Mouse (Mus musculus): ENCODE data around the gene Prdx1. TPM values are rescaled to one million over a fixed set of nuclear protein-coding genes. Genes with fewer than 3 reads are reported as not detected.

Gene Prdx1
- polyA plus RNA-seq (2014; fragmentation: Nextera tagmentation; extraction: Ambion mirVana) = 1,160 and 1,259 TPM in 2 replicates

- H3K9ac ChIP-seq (ENCODE audit: low read depth, low read length) = peak within 1 kb of the TSS; percentile 78
- H3K9me3 ChIP-seq (ENCODE audit: control insufficient read depth, low read length) = no peaks in the 10 kb centered on the region
- peak; percentile 98 for DNase-seq (ENCODE audit: low spot score)
- H3K27ac ChIP-seq (ENCODE audit: low read depth, low read length) = peak within 1 kb of the TSS; percentile 89
- peaks cover 30% of the 10 kb centered on the region for H3K4me1 ChIP-seq (replicated peaks; ENCODE audit: control insufficient read depth, insufficient read depth, low read length)
- WGBS = under 1% methylated on average over 56 of the region's 56 CpGs
- peaks cover 14% of the 10 kb centered on the region; the same call in 1 of the 2 replicates for H3K36me3 ChIP-seq (ENCODE audit: control insufficient read depth, insufficient read depth, low read length)
- peak within 1 kb of the TSS; percentile 87 for H3K4me2 ChIP-seq
- no peaks in the 10 kb centered on the region for H3K27me3 ChIP-seq (replicated peaks; ENCODE audit: control insufficient read depth, insufficient read depth, low read length)
- peak; percentile 86 for ATAC-seq (replicated peaks; ENCODE audit: low FRiP score)
- H3K4me3 ChIP-seq (ENCODE audit: low read depth, low read length) = peak within 1 kb of the TSS; percentile 72
Measured at GRCm38 (mm10) chr4:116685402-116686061, at the start of gene Prdx1. Prdx1 (plus strand) TSS chr4:116685544.

GRCm38 (mm10) chr4:116638821-116639220, 46.5 kb upstream of the Prdx1 start:
- 94% methylated on average over 6 of the region's 6 CpGs for WGBS

GRCm38 (mm10) chr4:116642071-116642470, 43.3 kb upstream of the Prdx1 start:
- Histone ChIP-seq H3K4me3 (ENCODE audit: low read depth, low read length) (no peak overlapping the region), H3K9me3 (ENCODE audit: control insufficient read depth, low read length) (no peaks in the 10 kb centered on the region), H3K9ac (ENCODE audit: low read depth, low read length) (no peak overlapping the region), H3K27ac (ENCODE audit: low read depth, low read length) (no peak overlapping the region), H3K27me3 (replicated peaks; ENCODE audit: control insufficient read depth, insufficient read depth, low read length) (no peaks in the 10 kb centered on the region), H3K4me2 (no peak overlapping the region), H3K36me3 (ENCODE audit: control insufficient read depth, insufficient read depth, low read length) (peaks cover 49% of the 10 kb centered on the region), H3K4me1 (replicated peaks; ENCODE audit: control insufficient read depth, insufficient read depth, low read length) (no peaks in the 10 kb centered on the region)
- ATAC-seq (replicated peaks; ENCODE audit: low FRiP score) = no peak
- 95% methylated on average over 1 of the region's 1 CpGs for WGBS
- DNase-seq (ENCODE audit: low spot score) = no peak

More at GRCm38 (mm10) chr4:116638821-116639220, 46.5 kb upstream of the Prdx1 start:
- Histone ChIP-seq H3K36me3 (ENCODE audit: control insufficient read depth, insufficient read depth, low read length) (peaks cover 57% of the 10 kb centered on the region), H3K4me2 (no peak overlapping the region), H3K27ac (ENCODE audit: low read depth, low read length) (no peak overlapping the region), H3K27me3 (replicated peaks; ENCODE audit: control insufficient read depth, insufficient read depth, low read length) (no peaks in the 10 kb centered on the region), H3K4me3 (ENCODE audit: low read depth, low read length) (no peak overlapping the region), H3K9ac (ENCODE audit: low read depth, low read length) (no peak overlapping the region), H3K9me3 (ENCODE audit: control insufficient read depth, low read length) (no peaks in the 10 kb centered on the region), H3K4me1 (replicated peaks; ENCODE audit: control insufficient read depth, insufficient read depth, low read length) (no peaks in the 10 kb centered on the region)
- no peak for DNase-seq (ENCODE audit: low spot score)
- no peak for ATAC-seq (replicated peaks; ENCODE audit: low FRiP score)

- H3K36me3 ChIP-seq (ENCODE audit: control insufficient read depth, insufficient read depth, low read length) = peaks cover 41% of the 10 kb centered on the region
- WGBS = 62% methylated on average over 6 of the region's 6 CpGs
Measured at GRCm38 (mm10) chr4:116644326-116644725, 41.0 kb upstream of the Prdx1 start.

GRCm38 (mm10) chr4:116645624-116646023, 39.7 kb upstream of the Prdx1 start:
- ATAC-seq (replicated peaks; ENCODE audit: low FRiP score) (no peak), DNase-seq (ENCODE audit: low spot score) (no peak)
- Histone ChIP-seq H3K27me3 (replicated peaks; ENCODE audit: control insufficient read depth, insufficient read depth, low read length) (no peaks in the 10 kb centered on the region), H3K4me2 (no peak overlapping the region), H3K4me1 (replicated peaks; ENCODE audit: control insufficient read depth, insufficient read depth, low read length) (peaks cover 15% of the 10 kb centered on the region), H3K27ac (ENCODE audit: low read depth, low read length) (no peak overlapping the region), H3K9me3 (ENCODE audit: control insufficient read depth, low read length) (no peaks in the 10 kb centered on the region), H3K36me3 (ENCODE audit: control insufficient read depth, insufficient read depth, low read length) (peaks cover 34% of the 10 kb centered on the region), H3K9ac (ENCODE audit: low read depth, low read length) (no peak overlapping the region), H3K4me3 (ENCODE audit: low read depth, low read length) (no peak overlapping the region)
- 88% methylated on average over 7 of the region's 7 CpGs for WGBS

More at GRCm38 (mm10) chr4:116644326-116644725, 41.0 kb upstream of the Prdx1 start:
- H3K27ac ChIP-seq (ENCODE audit: low read depth, low read length) = no peak overlapping the region
- H3K9me3 ChIP-seq (ENCODE audit: control insufficient read depth, low read length) = no peaks in the 10 kb centered on the region
- DNase-seq (ENCODE audit: low spot score) (no peak), ATAC-seq (replicated peaks; ENCODE audit: low FRiP score) (peak; percentile 49; the same call in 1 of the 2 replicates)
- no peak overlapping the region for H3K9ac ChIP-seq (ENCODE audit: low read depth, low read length)
- H3K4me1 ChIP-seq (replicated peaks; ENCODE audit: control insufficient read depth, insufficient read depth, low read length) = peaks cover 8% of the 10 kb centered on the region; the same call in 1 of the 2 replicates
- H3K4me3 ChIP-seq (ENCODE audit: low read depth, low read length) = no peak overlapping the region
- H3K4me2 ChIP-seq = no peak overlapping the region
- H3K27me3 ChIP-seq (replicated peaks; ENCODE audit: control insufficient read depth, insufficient read depth, low read length) = no peaks in the 10 kb centered on the region

- ATAC-seq (replicated peaks; ENCODE audit: low FRiP score) = no peak
- H3K4me3 ChIP-seq (ENCODE audit: low read depth, low read length) = peak overlapping the region; percentile 87; the same call in 1 of the 2 replicates
- H3K4me2 ChIP-seq = peak overlapping the region; percentile 72
- H3K36me3 ChIP-seq (ENCODE audit: control insufficient read depth, insufficient read depth, low read length) = peaks cover 11% of the 10 kb centered on the region
- no peak overlapping the region for H3K27ac ChIP-seq (ENCODE audit: low read depth, low read length)
- H3K27me3 ChIP-seq (replicated peaks; ENCODE audit: control insufficient read depth, insufficient read depth, low read length) = no peaks in the 10 kb centered on the region
- no peaks in the 10 kb centered on the region for H3K9me3 ChIP-seq (ENCODE audit: control insufficient read depth, low read length)
- DNase-seq (ENCODE audit: low spot score) = no peak
- no peak overlapping the region for H3K9ac ChIP-seq (ENCODE audit: low read depth, low read length)
- 85% methylated on average over 2 of the region's 2 CpGs for WGBS
- peaks cover 17% of the 10 kb centered on the region for H3K4me1 ChIP-seq (replicated peaks; ENCODE audit: control insufficient read depth, insufficient read depth, low read length)
Measured at GRCm38 (mm10) chr4:116649411-116649810, 35.9 kb upstream of the Prdx1 start.

GRCm38 (mm10) chr4:116650365-116650764, 35.0 kb upstream of the Prdx1 start:
- Histone ChIP-seq H3K9me3 (ENCODE audit: control insufficient read depth, low read length) (no peaks in the 10 kb centered on the region), H3K27ac (ENCODE audit: low read depth, low read length) (peak overlapping the region; percentile 89), H3K27me3 (replicated peaks; ENCODE audit: control insufficient read depth, insufficient read depth, low read length) (no peaks in the 10 kb centered on the region), H3K36me3 (ENCODE audit: control insufficient read depth, insufficient read depth, low read length) (peaks cover 11% of the 10 kb centered on the region), H3K4me3 (ENCODE audit: low read depth, low read length) (peak overlapping the region; percentile 87), H3K9ac (ENCODE audit: low read depth, low read length) (peak overlapping the region; percentile 93), H3K4me1 (replicated peaks; ENCODE audit: control insufficient read depth, insufficient read depth, low read length) (peaks cover 17% of the 10 kb centered on the region), H3K4me2 (peak overlapping the region; percentile 72)
- WGBS = 33% methylated on average over 5 of the region's 5 CpGs
- DNase-seq (ENCODE audit: low spot score) (no peak), ATAC-seq (replicated peaks; ENCODE audit: low FRiP score) (no peak)

GRCm38 (mm10) chr4:116650924-116651796, 34.2 kb upstream of the Prdx1 start, which contains the start of gene Akr1a1:
Akr1a1 (minus strand) TSS chr4:116651680.
- WGBS = under 1% methylated on average over 39 of the region's 39 CpGs
- H3K4me1 ChIP-seq (replicated peaks; ENCODE audit: control insufficient read depth, insufficient read depth, low read length) = peaks cover 17% of the 10 kb centered on the region

More at GRCm38 (mm10) chr4:116650924-116651796, 34.2 kb upstream of the Prdx1 start, which contains the start of gene Akr1a1:
- Histone ChIP-seq H3K27me3 (replicated peaks; ENCODE audit: control insufficient read depth, insufficient read depth, low read length) (no peaks in the 10 kb centered on the region), H3K36me3 (ENCODE audit: control insufficient read depth, insufficient read depth, low read length) (peaks cover 11% of the 10 kb centered on the region), H3K4me2 (peak within 1 kb of the TSS; percentile 72), H3K27ac (ENCODE audit: low read depth, low read length) (peak within 1 kb of the TSS; percentile 89), H3K9ac (ENCODE audit: low read depth, low read length) (peak within 1 kb of the TSS; percentile 93), H3K4me3 (ENCODE audit: low read depth, low read length) (peak within 1 kb of the TSS; percentile 87), H3K9me3 (ENCODE audit: control insufficient read depth, low read length) (no peaks in the 10 kb centered on the region)
- ATAC-seq (replicated peaks; ENCODE audit: low FRiP score) = peak; percentile 98
- peak; percentile 87 for DNase-seq (ENCODE audit: low spot score)
